Mouse (Mus musculus): Measurements from ENCODE around the gene Tk1. TPM values are rescaled to one million over a fixed set of nuclear protein-coding genes. Genes with fewer than 3 reads are reported as not detected.

Gene Tk1
- polyA plus RNA-seq, 1 experiment from 2014 or later: 45.9 TPM

GRCm38 (mm10) chr11:117828149-117828887 is 2.4 kb upstream of the Tk1 start:
- Histone ChIP-seq H3K9me3 (no peaks in the 10 kb centered on the region), H3K9ac (replicated peaks) (no peak overlapping the region), H3K4me3 (no peak overlapping the region), H3K36me3 (no peaks in the 10 kb centered on the region), H3K4me2 (replicated peaks) (no peak overlapping the region), H3K4me1 (peaks cover 58% of the 10 kb centered on the region), H3K27ac (replicated peaks) (no peak overlapping the region), H3K27me3 (no peaks in the 10 kb centered on the region)
- ATAC-seq (replicated peaks): no peak
- WGBS: 72% methylated on average over 18 of the region's 18 CpGs

GRCm38 (mm10) chr11:117827386-117827785 is 1.5 kb upstream of the Tk1 start:
- Histone ChIP-seq H3K4me2 (replicated peaks) (no peak overlapping the region), H3K4me3 (no peak overlapping the region), H3K27me3 (no peaks in the 10 kb centered on the region), H3K9ac (replicated peaks) (no peak overlapping the region), H3K27ac (replicated peaks) (no peak overlapping the region), H3K36me3 (no peaks in the 10 kb centered on the region), H3K9me3 (no peaks in the 10 kb centered on the region), H3K4me1 (peaks cover 57% of the 10 kb centered on the region)
- 76% methylated on average over 3 of the region's 3 CpGs for WGBS
- ATAC-seq (replicated peaks): no peak

GRCm38 (mm10) chr11:117826916-117827315 is 1.0 kb upstream of the Tk1 start:
- H3K4me2 ChIP-seq (replicated peaks): no peak overlapping the region; the same call in 1 of the 2 replicates
- 58% methylated on average over 8 of the region's 8 CpGs for WGBS

GRCm38 (mm10) chr11:117826164-117826563 is 272 bp upstream of the Tk1 start:
- H3K9me3 ChIP-seq: no peaks in the 10 kb centered on the region
- peak overlapping the region; percentile 48 for H3K4me3 ChIP-seq
- peak overlapping the region; percentile 52 for H3K9ac ChIP-seq (replicated peaks)
- H3K4me2 ChIP-seq (replicated peaks): peak overlapping the region; percentile 85
- H3K36me3 ChIP-seq: no peaks in the 10 kb centered on the region
- H3K27ac ChIP-seq (replicated peaks): peak overlapping the region; percentile 64
- 0 out of 2 replicates have a peak, but pooled peaks have one; percentile 27 for ATAC-seq (replicated peaks)
- H3K27me3 ChIP-seq: no peaks in the 10 kb centered on the region
- peaks cover 52% of the 10 kb centered on the region for H3K4me1 ChIP-seq
- WGBS: 1% methylated on average over 5 of the region's 5 CpGs

More at GRCm38 (mm10) chr11:117826916-117827315, 1.0 kb upstream of the Tk1 start:
- no peak overlapping the region for H3K27ac ChIP-seq (replicated peaks)
- H3K9me3 ChIP-seq: no peaks in the 10 kb centered on the region
- H3K4me1 ChIP-seq: peaks cover 52% of the 10 kb centered on the region
- H3K27me3 ChIP-seq: no peaks in the 10 kb centered on the region
- H3K4me3 ChIP-seq: no peak overlapping the region
- H3K36me3 ChIP-seq: no peaks in the 10 kb centered on the region
- H3K9ac ChIP-seq (replicated peaks): no peak overlapping the region
- no peak for ATAC-seq (replicated peaks)

GRCm38 (mm10) chr11:117824060-117824969 is 1.6 kb downstream of the Tk1 start:
- WGBS: 8% methylated on average over 23 of the region's 23 CpGs
- H3K27me3 ChIP-seq: no peaks in the 10 kb centered on the region
- peak overlapping the region; percentile 48 for H3K4me3 ChIP-seq
- H3K4me1 ChIP-seq: peaks cover 54% of the 10 kb centered on the region
- ATAC-seq (replicated peaks): peak; percentile 73
- H3K27ac ChIP-seq (replicated peaks): peak overlapping the region; percentile 64; the same call in 1 of the 2 replicates
- H3K9me3 ChIP-seq: no peaks in the 10 kb centered on the region
- H3K4me2 ChIP-seq (replicated peaks): peak overlapping the region; percentile 85
- peak overlapping the region; percentile 52 for H3K9ac ChIP-seq (replicated peaks)
- no peaks in the 10 kb centered on the region for H3K36me3 ChIP-seq

- 92% methylated on average over 6 of the region's 6 CpGs for WGBS
- H3K9me3 ChIP-seq: no peaks in the 10 kb centered on the region
- ATAC-seq (replicated peaks): no peak
- no peak overlapping the region for H3K9ac ChIP-seq (replicated peaks)
- no peaks in the 10 kb centered on the region for H3K36me3 ChIP-seq
- no peak overlapping the region for H3K4me2 ChIP-seq (replicated peaks)
- peaks cover 51% of the 10 kb centered on the region for H3K4me1 ChIP-seq
- no peaks in the 10 kb centered on the region for H3K27me3 ChIP-seq
- no peak overlapping the region for H3K27ac ChIP-seq (replicated peaks)
- H3K4me3 ChIP-seq: no peak overlapping the region
Measured at GRCm38 (mm10) chr11:117823411-117823810, 2.5 kb downstream of the Tk1 start.

- Histone ChIP-seq H3K27ac (replicated peaks) (no peak overlapping the region), H3K27me3 (no peaks in the 10 kb centered on the region), H3K4me1 (peaks cover 45% of the 10 kb centered on the region), H3K36me3 (no peaks in the 10 kb centered on the region), H3K9ac (replicated peaks) (no peak overlapping the region), H3K4me3 (no peak overlapping the region), H3K4me2 (replicated peaks) (no peak overlapping the region), H3K9me3 (no peaks in the 10 kb centered on the region)
- ATAC-seq (replicated peaks): no peak
- WGBS: 71% methylated on average over 7 of the region's 7 CpGs
Measured at GRCm38 (mm10) chr11:117822728-117823241, 3.1 kb downstream of the Tk1 start.

- Histone ChIP-seq H3K9me3 (no peaks in the 10 kb centered on the region), H3K27ac (replicated peaks) (no peak overlapping the region), H3K9ac (replicated peaks) (no peak overlapping the region), H3K4me2 (replicated peaks) (no peak overlapping the region), H3K4me1 (peaks cover 37% of the 10 kb centered on the region), H3K27me3 (no peaks in the 10 kb centered on the region), H3K36me3 (no peaks in the 10 kb centered on the region; the same call in 1 of the 2 replicates), H3K4me3 (no peak overlapping the region)
- ATAC-seq (replicated peaks): no peak
- 92% methylated on average over 9 of the region's 9 CpGs for whole genome bisulfite sequencing
Measured at GRCm38 (mm10) chr11:117821868-117822267, 4.0 kb downstream of the Tk1 start.

GRCm38 (mm10) chr11:117820173-117820572 is 5.7 kb downstream of the Tk1 start:
- Histone ChIP-seq H3K4me1 (peaks cover 20% of the 10 kb centered on the region), H3K4me3 (no peak overlapping the region), H3K9me3 (no peaks in the 10 kb centered on the region), H3K9ac (replicated peaks) (no peak overlapping the region), H3K27me3 (no peaks in the 10 kb centered on the region), H3K36me3 (peaks cover 3% of the 10 kb centered on the region; the same call in 1 of the 2 replicates), H3K27ac (replicated peaks) (no peak overlapping the region), H3K4me2 (replicated peaks) (no peak overlapping the region)
- 93% methylated on average over 7 of the region's 7 CpGs for WGBS
- ATAC-seq (replicated peaks): no peak

- Histone ChIP-seq H3K4me3 (no peak overlapping the region), H3K27ac (replicated peaks) (no peak overlapping the region), H3K4me2 (replicated peaks) (no peak overlapping the region), H3K9ac (replicated peaks) (no peak overlapping the region), H3K9me3 (no peaks in the 10 kb centered on the region), H3K27me3 (no peaks in the 10 kb centered on the region), H3K4me1 (peaks cover 10% of the 10 kb centered on the region), H3K36me3 (peaks cover 3% of the 10 kb centered on the region; the same call in 1 of the 2 replicates)
- 49% methylated on average over 8 of the region's 8 CpGs for WGBS
- ATAC-seq (replicated peaks): no peak
Measured at GRCm38 (mm10) chr11:117819095-117819494, 6.8 kb downstream of the Tk1 start.

GRCm38 (mm10) chr11:117816389-117816996 is 9.4 kb downstream of the Tk1 start:
- Histone ChIP-seq H3K4me2 (replicated peaks) (no peak overlapping the region), H3K27me3 (no peaks in the 10 kb centered on the region), H3K4me3 (no peak overlapping the region), H3K9ac (replicated peaks) (no peak overlapping the region), H3K4me1 (peaks cover 5% of the 10 kb centered on the region; the same call in 1 of the 2 replicates), H3K36me3 (peaks cover 3% of the 10 kb centered on the region; the same call in 1 of the 2 replicates), H3K27ac (replicated peaks) (no peak overlapping the region), H3K9me3 (no peaks in the 10 kb centered on the region)
- 90% methylated on average over 13 of the region's 13 CpGs for WGBS
- no peak for ATAC-seq (replicated peaks)
